Mouse (Mus musculus) A20 (cell line): Measurements from ENCODE around the gene Hivep3.

Source experiments
- DNase-seq: peaks from one replicate; pipeline ENCODE4 v3.0.0-alpha.2; 2011; ENCODE audit warnings: low read depth, low spot score

Hivep3 gene

GRCm38 (mm10) chr4:119815793-119816161 is 82.2 kb downstream of the Hivep3 start:
- no peak for DNase-seq

- DNase-seq: no peak
These were observed 83.2 kb downstream of the Hivep3 start for GRCm38 (mm10) chr4:119816620-119817356.

GRCm38 (mm10) chr4:119825956-119826355 is 92.4 kb downstream of the Hivep3 start:
- no peak for DNase-seq

- peak; percentile 66 for DNase-seq
These were observed 94.8 kb downstream of the Hivep3 start for GRCm38 (mm10) chr4:119828386-119828785.

- DNase-seq: no peak
These were observed 95.4 kb downstream of the Hivep3 start for GRCm38 (mm10) chr4:119828996-119829395.

- no peak for DNase-seq
These were observed 99.7 kb downstream of the Hivep3 start for GRCm38 (mm10) chr4:119833333-119833732.

GRCm38 (mm10) chr4:119833884-119834283 is 100.3 kb downstream of the Hivep3 start:
- no peak for DNase-seq

GRCm38 (mm10) chr4:119836181-119836580 is 102.6 kb downstream of the Hivep3 start:
- no peak for DNase-seq

GRCm38 (mm10) chr4:119837505-119838065 is 104.0 kb downstream of the Hivep3 start:
- DNase-seq: no peak

- DNase-seq: no peak
These were observed 104.7 kb downstream of the Hivep3 start for GRCm38 (mm10) chr4:119838308-119838707.

- DNase-seq: no peak
These were observed 109.7 kb downstream of the Hivep3 start for GRCm38 (mm10) chr4:119843294-119843693.

GRCm38 (mm10) chr4:119844267-119844666 is 110.7 kb downstream of the Hivep3 start:
- no peak for DNase-seq

- DNase-seq: no peak
These were observed 112.1 kb downstream of the Hivep3 start for GRCm38 (mm10) chr4:119845596-119846161.

- no peak for DNase-seq
These were observed 118.9 kb downstream of the Hivep3 start for GRCm38 (mm10) chr4:119852483-119852882.

GRCm38 (mm10) chr4:119854307-119855144 is 120.9 kb downstream of the Hivep3 start:
- no peak for DNase-seq

GRCm38 (mm10) chr4:119859454-119859853 is 125.9 kb downstream of the Hivep3 start:
- DNase-seq: no peak

- DNase-seq: no peak
These were observed 127.4 kb downstream of the Hivep3 start for GRCm38 (mm10) chr4:119861001-119861400.

GRCm38 (mm10) chr4:119865827-119866455 is 132.4 kb downstream of the Hivep3 start:
- DNase-seq: no peak

GRCm38 (mm10) chr4:119867132-119867531 is 133.5 kb downstream of the Hivep3 start:
- no peak for DNase-seq

- DNase-seq: no peak
These were observed 136.8 kb downstream of the Hivep3 start for GRCm38 (mm10) chr4:119870411-119870810.

- no peak for DNase-seq
These were observed 137.9 kb downstream of the Hivep3 start for GRCm38 (mm10) chr4:119871441-119871840.
